Mouse (Mus musculus) kidney, postnatal 10 days (tissue): Measurements from ENCODE around the gene Hk2.
"Not testable (repeated sequence)": the region's sequence is repeated elsewhere in the genome, so short reads cannot be mapped to it uniquely, and the experiment has no call there.

Source experiments
- DNase-seq: peaks from one replicate; pipeline ENCODE4 v3.0.0; 2021; ENCODE audit warnings: mixed read lengths

Gene Hk2

GRCm38 (mm10) chr6:82677629-82678028 lies 96.6 kb downstream of the Hk2 start:
- DNase-seq: not testable (repeated sequence)
